Mouse (Mus musculus): Measurements from ENCODE around the gene Themis.

DNA sequence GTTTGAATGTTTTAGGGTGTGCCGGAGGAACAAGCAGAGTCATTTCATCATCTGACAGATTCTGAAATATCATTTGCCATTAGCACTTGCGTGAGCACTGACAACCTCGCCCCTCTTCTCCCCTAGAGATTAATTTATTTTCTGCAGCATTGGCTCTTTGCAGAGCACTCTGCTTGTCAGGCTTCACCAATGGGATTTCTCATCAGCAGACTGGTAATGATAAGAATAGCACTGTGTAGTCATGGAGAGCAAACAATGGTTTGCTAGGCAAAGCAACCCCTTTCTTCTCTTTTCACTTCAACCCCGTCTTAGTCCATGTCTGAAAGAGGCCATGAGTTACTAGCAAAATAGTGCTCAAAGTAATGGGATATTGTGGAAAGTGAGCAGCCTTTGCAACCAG is 206.4 kb downstream of the Themis start:
- no peak for TF ChIP-seq CTCF (IDR thresholded peaks at IDR 0.05; ENCODE audit: insufficient read depth, low read depth, low read length)
- TF ChIP-seq POLR2A (IDR thresholded peaks at IDR 0.05; ENCODE audit: insufficient read depth, low read depth, low read length), result no peak

Data from olfactory bulb, adult 2 months (tissue).